Mouse (Mus musculus) cerebellum, adult (tissue): ENCODE measurements around the gene Tacc2.

Experiments used
- ATAC-seq: cut with Nextera tagmentation; 2 replicates; pipeline ENCODE4 v1.9.2; 2017; ENCODE audit warnings: mild to moderate bottlenecking, moderate library complexity, mixed read lengths; ENCODE audit not compliant: insufficient number of reproducible peaks, low FRiP score, low TSS enrichment

Tacc2 gene

GRCm38 (mm10) chr7:130604390-130604789 lies 27.2 kb downstream of the Tacc2 start:
- no peak for ATAC-seq

- ATAC-seq = no peak
Observed at GRCm38 (mm10) chr7:130605111-130605510, 27.9 kb downstream of the Tacc2 start.

GRCm38 (mm10) chr7:130606958-130607357 lies 29.7 kb downstream of the Tacc2 start:
- no peak for ATAC-seq

- ATAC-seq = no peak
Observed at GRCm38 (mm10) chr7:130613973-130614372, 36.7 kb downstream of the Tacc2 start.

- ATAC-seq = no peak
Observed at GRCm38 (mm10) chr7:130617591-130617990, 40.4 kb downstream of the Tacc2 start.

GRCm38 (mm10) chr7:130621068-130621467 lies 43.8 kb downstream of the Tacc2 start:
- ATAC-seq = no peak

GRCm38 (mm10) chr7:130621953-130622352 lies 44.7 kb downstream of the Tacc2 start:
- no peak for ATAC-seq

- ATAC-seq = no peak
Observed at GRCm38 (mm10) chr7:130622359-130622758, 45.1 kb downstream of the Tacc2 start.

- ATAC-seq = no peak
Observed at GRCm38 (mm10) chr7:130624299-130624698, 47.1 kb downstream of the Tacc2 start.

- no peak for ATAC-seq
Observed at GRCm38 (mm10) chr7:130625361-130625760, 48.1 kb downstream of the Tacc2 start.

- no peak for ATAC-seq
Observed at GRCm38 (mm10) chr7:130628601-130629000, 51.4 kb downstream of the Tacc2 start.

GRCm38 (mm10) chr7:130629999-130630398 lies 52.8 kb downstream of the Tacc2 start:
- no peak for ATAC-seq

- no peak for ATAC-seq
Observed at GRCm38 (mm10) chr7:130630956-130631355, 53.7 kb downstream of the Tacc2 start.

GRCm38 (mm10) chr7:130631553-130632378 lies 54.5 kb downstream of the Tacc2 start:
- no peak for ATAC-seq

GRCm38 (mm10) chr7:130632379-130632732 lies 55.1 kb downstream of the Tacc2 start:
- no peak for ATAC-seq

- ATAC-seq = no peak
Observed at GRCm38 (mm10) chr7:130634259-130634871, 57.1 kb downstream of the Tacc2 start.

- ATAC-seq = no peak
Observed at GRCm38 (mm10) chr7:130635212-130635611, 58.0 kb downstream of the Tacc2 start.

GRCm38 (mm10) chr7:130636274-130636673 lies 59.0 kb downstream of the Tacc2 start:
- no peak for ATAC-seq

- no peak for ATAC-seq
Observed at GRCm38 (mm10) chr7:130636902-130637301, 59.7 kb downstream of the Tacc2 start.

GRCm38 (mm10) chr7:130637811-130638210 lies 60.6 kb downstream of the Tacc2 start:
- no peak for ATAC-seq

- no peak for ATAC-seq
Observed at GRCm38 (mm10) chr7:130640681-130641080, 63.4 kb downstream of the Tacc2 start.
